Mouse (Mus musculus): Measurements from ENCODE around the gene Fbh1.

The Fbh1 gene

GRCm38 (mm10) chr2:11722564-11722963 lies 54.8 kb downstream of the Fbh1 start:
- no peak for DNase-seq (ENCODE audit: low read depth, low spot score)

GRCm38 (mm10) chr2:11718573-11718972 lies 58.8 kb downstream of the Fbh1 start:
- DNase-seq (ENCODE audit: low read depth, low spot score): no peak

GRCm38 (mm10) chr2:11714535-11714934 lies 62.8 kb downstream of the Fbh1 start:
- DNase-seq (ENCODE audit: low read depth, low spot score): no peak

- DNase-seq (ENCODE audit: low read depth, low spot score): no peak
Observed at GRCm38 (mm10) chr2:11713021-11713420, 64.4 kb downstream of the Fbh1 start.

GRCm38 (mm10) chr2:11712483-11712990 lies 64.8 kb downstream of the Fbh1 start:
- no peak for DNase-seq (ENCODE audit: low read depth, low spot score)

- DNase-seq (ENCODE audit: low read depth, low spot score): peak; percentile 85
Observed at GRCm38 (mm10) chr2:11710101-11710500, 67.3 kb downstream of the Fbh1 start.

- no peak for DNase-seq (ENCODE audit: low read depth, low spot score)
Observed at GRCm38 (mm10) chr2:11708538-11708937, 68.8 kb downstream of the Fbh1 start.

- DNase-seq (ENCODE audit: low read depth, low spot score): no peak
Observed at GRCm38 (mm10) chr2:11706746-11707065, 70.7 kb downstream of the Fbh1 start.

GRCm38 (mm10) chr2:11706030-11706745 lies 71.2 kb downstream of the Fbh1 start:
- DNase-seq (ENCODE audit: low read depth, low spot score): no peak

- DNase-seq (ENCODE audit: low read depth, low spot score): peak; percentile 79
Observed at GRCm38 (mm10) chr2:11705201-11706025, 72.0 kb downstream of the Fbh1 start, which contains the start of gene Il15ra. Il15ra (plus strand) TSS chr2:11705290.

- DNase-seq (ENCODE audit: low read depth, low spot score): peak; percentile 12
Observed at GRCm38 (mm10) chr2:11699905-11700304, 77.5 kb downstream of the Fbh1 start.

GRCm38 (mm10) chr2:11698994-11699393 lies 78.4 kb downstream of the Fbh1 start:
- peak; percentile 6 for DNase-seq (ENCODE audit: low read depth, low spot score)

GRCm38 (mm10) chr2:11695867-11696266 lies 81.5 kb downstream of the Fbh1 start:
- DNase-seq (ENCODE audit: low read depth, low spot score): no peak

GRCm38 (mm10) chr2:11694104-11694503 lies 83.3 kb downstream of the Fbh1 start:
- no peak for DNase-seq (ENCODE audit: low read depth, low spot score)

- DNase-seq (ENCODE audit: low read depth, low spot score): no peak
Observed at GRCm38 (mm10) chr2:11693352-11693751, 84.0 kb downstream of the Fbh1 start.
